Mouse (Mus musculus) lung, embryonic 15.5 days (tissue): ENCODE data around the gene Atp8a2. TPM values are rescaled to one million over a fixed set of nuclear protein-coding genes. Genes with fewer than 3 reads are reported as not detected.

Source experiments
- ATAC-seq: fragments of 200-750 bp; cut with Nextera tagmentation; 2 replicates; pipeline ENCODE4 v1.8.0; 2017; ENCODE audit warnings: moderate number of reproducible peaks, borderline replicate concordance; ENCODE audit not compliant: low FRiP score, low TSS enrichment; ENCODE audit errors: extremely low read depth
- H3K27ac ChIP-seq: fragments of 300-500 bp; sonication (generic); 2 replicates; pipeline ENCODE4 v1.5.1; 2015; ENCODE audit warnings: moderate library complexity, mild to moderate bottlenecking, inconsistent platforms
- H3K27me3 ChIP-seq: fragments of 300-500 bp; sonication (generic); 2 replicates; pipeline ENCODE4 v1.6.1; 2015; ENCODE audit warnings: inconsistent platforms
- H3K36me3 ChIP-seq: fragments of 300-500 bp; sonication (generic); 2 replicates; pipeline ENCODE4 v1.6.1; 2015; ENCODE audit warnings: inconsistent platforms
- H3K4me1 ChIP-seq: fragments of 300-500 bp; sonication (generic); 2 replicates; pipeline ENCODE4 v1.6.1; 2015; ENCODE audit warnings: inconsistent platforms
- H3K4me2 ChIP-seq: fragments of 300-500 bp; sonication (generic); 2 replicates; pipeline ENCODE4 v1.6.1; 2015; ENCODE audit warnings: inconsistent platforms, mild to moderate bottlenecking, moderate library complexity
- H3K4me3 ChIP-seq: fragments of 300-500 bp; sonication (generic); 2 replicates; pipeline ENCODE4 v1.5.1; 2015; ENCODE audit warnings: mild to moderate bottlenecking, inconsistent platforms
- H3K9ac ChIP-seq: fragments of 300-500 bp; sonication (generic); 2 replicates; pipeline ENCODE4 v1.6.1; 2015; ENCODE audit warnings: inconsistent platforms
- H3K9me3 ChIP-seq: fragments of 300-500 bp; sonication (generic); 2 replicates; pipeline ENCODE4 v1.6.1; 2016; ENCODE audit warnings: inconsistent platforms
- WGBS: fragments of 180-500 bp; shearing (Covaris S2); methylation state at CpG from one replicate; pipeline ENCODE4 v1.1.7; 2015; 5-methylcytosine and 5-hydroxymethylcytosine counted together
- polyA plus RNA-seq: library from polyadenylated mRNA; unstranded; fragments of >200 nt; fragmentation: Nextera tagmentation; extraction: Ambion mirVana; gene quantifications from 2 replicates; pipeline ENCODE4 v1.2.1, GENCODE M21; 2015

Gene Atp8a2
- polyA plus RNA-seq, 1 experiment from 2014 or later = 1.8 TPM

DNA sequence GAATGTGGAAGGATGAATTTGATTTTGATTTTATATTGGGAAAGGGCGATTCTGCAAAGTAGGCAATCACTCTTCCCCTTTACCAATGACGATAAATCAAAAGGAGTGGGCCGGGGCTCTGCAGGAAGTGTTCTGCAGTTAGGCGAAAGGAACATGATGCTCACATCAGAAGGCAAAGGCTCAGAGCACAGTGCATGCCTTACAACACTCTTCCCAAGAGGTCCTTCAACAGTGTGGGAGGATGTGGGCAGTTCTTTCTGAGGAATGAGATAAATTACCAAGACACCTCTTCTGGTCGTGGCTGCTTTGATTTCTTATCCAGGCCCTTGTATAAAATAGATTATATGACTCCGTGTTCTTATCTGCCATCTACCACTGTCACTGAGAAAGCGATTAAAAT is 306.9 kb downstream of the Atp8a2 start:
- H3K27ac ChIP-seq = no peak overlapping the region
- no peaks in the 10 kb centered on the region for H3K9me3 ChIP-seq
- H3K27me3 ChIP-seq = no peaks in the 10 kb centered on the region
- H3K36me3 ChIP-seq = no peaks in the 10 kb centered on the region
- no peak overlapping the region for H3K4me3 ChIP-seq
- 43% methylated on average over 7 of the region's 7 CpGs for WGBS
- no peak overlapping the region for H3K4me2 ChIP-seq
- H3K9ac ChIP-seq = no peak overlapping the region
- H3K4me1 ChIP-seq = peaks cover 17% of the 10 kb centered on the region
- no peak for ATAC-seq

GRCm38 (mm10) chr14:59888446-59888845 is 308.5 kb downstream of the Atp8a2 start:
- 94% methylated on average over 1 of the region's 1 CpGs for whole genome bisulfite sequencing
- Histone ChIP-seq H3K9ac (no peak overlapping the region), H3K4me2 (no peak overlapping the region), H3K4me3 (no peak overlapping the region), H3K4me1 (peaks cover 17% of the 10 kb centered on the region), H3K36me3 (no peaks in the 10 kb centered on the region), H3K27me3 (no peaks in the 10 kb centered on the region), H3K27ac (no peak overlapping the region), H3K9me3 (no peaks in the 10 kb centered on the region)
- ATAC-seq = no peak

GRCm38 (mm10) chr14:59888046-59888445 is 308.9 kb downstream of the Atp8a2 start:
- Histone ChIP-seq H3K36me3 (no peaks in the 10 kb centered on the region), H3K9ac (no peak overlapping the region), H3K9me3 (no peaks in the 10 kb centered on the region), H3K4me3 (no peak overlapping the region), H3K4me1 (peaks cover 17% of the 10 kb centered on the region), H3K4me2 (no peak overlapping the region), H3K27ac (peak overlapping the region; percentile 48), H3K27me3 (no peaks in the 10 kb centered on the region)
- ATAC-seq = no peak
- WGBS = 69% methylated on average over 6 of the region's 6 CpGs

DNA sequence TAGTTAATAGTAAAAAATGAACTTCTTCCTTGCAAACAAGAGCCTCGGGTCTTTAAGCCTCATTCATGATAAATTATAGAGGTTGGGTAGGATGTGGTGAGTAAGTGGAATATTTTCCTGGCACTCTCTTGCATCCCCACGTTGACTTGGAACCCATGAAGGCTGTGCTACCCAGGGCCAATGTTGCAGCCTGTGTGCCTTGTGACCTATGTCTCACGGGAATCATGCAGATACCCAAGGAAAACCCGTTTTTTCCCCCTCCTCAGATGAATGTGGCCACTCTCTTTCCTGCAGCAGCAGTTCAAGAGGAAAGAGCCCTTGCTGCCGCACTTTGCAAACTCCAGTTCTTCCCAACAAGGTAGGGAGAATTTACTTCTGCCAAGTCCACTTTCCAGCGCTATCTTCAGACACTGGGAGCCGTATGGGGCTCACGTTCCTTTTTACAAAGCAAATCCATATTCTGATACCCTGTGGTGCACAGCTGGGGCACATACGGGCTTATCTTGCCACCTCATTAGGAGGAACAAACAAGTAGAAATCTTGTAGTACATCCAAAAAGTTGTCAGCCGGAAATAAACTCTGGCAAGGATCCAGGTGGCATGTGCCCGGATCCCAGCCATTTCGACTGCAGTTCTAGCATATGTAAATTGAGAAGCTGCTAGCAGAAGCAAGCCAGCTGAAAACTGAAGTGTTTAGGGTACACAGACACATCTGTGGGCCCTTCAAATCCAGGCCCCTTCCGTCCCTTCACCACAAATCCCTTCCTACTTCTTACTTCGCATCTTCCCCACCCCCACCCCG is 309.7 kb downstream of the Atp8a2 start:
- Histone ChIP-seq H3K27ac (peak overlapping the region; percentile 49), H3K36me3 (no peaks in the 10 kb centered on the region), H3K27me3 (no peaks in the 10 kb centered on the region), H3K9me3 (no peaks in the 10 kb centered on the region), H3K4me1 (peaks cover 17% of the 10 kb centered on the region), H3K4me3 (no peak overlapping the region), H3K9ac (no peak overlapping the region), H3K4me2 (peak overlapping the region; percentile 24)
- WGBS = 10% methylated on average over 15 of the region's 15 CpGs
- peak; percentile 88 for ATAC-seq

DNA sequence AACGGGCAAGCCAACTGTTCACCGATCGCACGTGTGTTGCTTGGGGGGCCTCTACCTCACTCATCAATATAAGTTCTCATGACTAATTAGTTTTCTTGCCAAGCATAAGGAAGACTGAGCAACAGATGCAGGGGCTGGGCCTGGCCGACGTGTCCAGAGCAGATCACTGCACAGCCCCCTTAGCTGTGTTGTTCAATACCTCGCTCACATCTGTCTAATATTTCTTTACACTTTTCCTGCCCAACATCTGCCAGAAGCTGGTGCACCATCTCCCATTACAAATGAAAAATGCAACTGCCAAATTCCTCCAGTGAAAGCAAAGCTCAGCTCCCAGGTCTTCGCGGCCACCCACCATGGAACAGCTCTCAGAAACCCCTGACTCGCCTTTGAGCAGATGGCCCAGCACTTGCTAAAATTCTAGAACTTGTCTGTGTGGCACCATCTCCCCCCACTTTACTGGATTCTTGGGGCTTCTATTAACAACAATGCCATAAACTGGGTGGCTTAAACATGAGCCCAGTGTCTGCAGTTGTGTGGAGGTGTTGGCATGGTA is 313.4 kb downstream of the Atp8a2 start:
- WGBS = 83% methylated on average over 10 of the region's 10 CpGs
- peaks cover 25% of the 10 kb centered on the region for H3K4me1 ChIP-seq
- H3K4me3 ChIP-seq = no peak overlapping the region
- H3K4me2 ChIP-seq = no peak overlapping the region
- no peak for ATAC-seq
- no peaks in the 10 kb centered on the region for H3K36me3 ChIP-seq
- H3K27me3 ChIP-seq = no peaks in the 10 kb centered on the region
- H3K9me3 ChIP-seq = no peaks in the 10 kb centered on the region
- H3K9ac ChIP-seq = no peak overlapping the region
- H3K27ac ChIP-seq = no peak overlapping the region

DNA sequence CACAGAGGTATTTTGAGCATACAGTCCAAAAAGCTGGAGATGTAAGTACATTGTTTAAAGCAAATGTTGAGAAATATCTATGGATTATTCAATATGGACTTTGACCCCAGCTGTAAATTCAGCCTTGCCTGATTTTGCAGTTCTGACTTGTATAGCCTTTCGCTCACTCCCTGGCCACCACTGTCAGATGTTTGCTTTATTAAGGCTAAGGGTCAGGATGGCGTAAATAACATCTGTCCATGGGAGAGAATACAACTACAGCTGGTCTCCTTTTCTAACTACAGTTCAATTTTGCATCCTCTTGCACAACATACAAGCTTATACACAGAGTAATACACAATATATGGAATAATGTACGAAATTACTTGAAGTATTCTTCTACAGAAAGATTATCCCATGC is 316.1 kb downstream of the Atp8a2 start:
- WGBS = 53% methylated on average over 3 of the region's 3 CpGs
- no peak overlapping the region for H3K4me3 ChIP-seq
- H3K4me1 ChIP-seq = 0 out of 2 replicates have a peak, but pooled peaks cover 11% of the 10 kb centered on the region
- H3K9ac ChIP-seq = no peak overlapping the region
- peak; percentile 72; the same call in 1 of the 2 replicates for ATAC-seq
- no peak overlapping the region for H3K4me2 ChIP-seq
- H3K27me3 ChIP-seq = no peaks in the 10 kb centered on the region
- H3K9me3 ChIP-seq = no peaks in the 10 kb centered on the region
- no peaks in the 10 kb centered on the region for H3K36me3 ChIP-seq
- no peak overlapping the region for H3K27ac ChIP-seq

DNA sequence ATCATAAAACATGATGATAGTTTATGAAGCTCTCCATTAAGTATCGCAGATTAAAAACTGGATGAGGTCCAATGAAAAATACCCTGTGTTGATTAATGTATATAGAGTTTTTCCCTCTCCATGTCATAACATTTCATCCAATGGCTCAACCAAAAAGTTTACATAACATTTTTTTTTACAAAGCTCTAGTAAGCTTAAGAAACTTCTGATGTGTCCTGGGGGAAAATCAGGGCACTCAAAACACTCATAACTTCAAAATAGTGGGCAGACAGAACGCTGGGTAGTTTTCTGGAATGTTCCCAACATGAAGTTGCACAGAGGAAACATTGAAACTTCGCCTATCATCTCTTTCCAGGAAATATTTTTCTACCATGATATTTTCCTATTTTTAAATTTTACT is 318.7 kb downstream of the Atp8a2 start:
- Histone ChIP-seq H3K9ac (no peak overlapping the region), H3K4me1 (0 out of 2 replicates have a peak, but pooled peaks cover 11% of the 10 kb centered on the region), H3K9me3 (no peaks in the 10 kb centered on the region), H3K4me3 (no peak overlapping the region), H3K4me2 (no peak overlapping the region), H3K27ac (no peak overlapping the region), H3K27me3 (no peaks in the 10 kb centered on the region), H3K36me3 (no peaks in the 10 kb centered on the region)
- 44% methylated on average over 3 of the region's 3 CpGs for WGBS
- peak; percentile 37; the same call in 1 of the 2 replicates for ATAC-seq

- Histone ChIP-seq H3K36me3 (no peaks in the 10 kb centered on the region), H3K4me2 (no peak overlapping the region), H3K9me3 (no peaks in the 10 kb centered on the region), H3K9ac (no peak overlapping the region), H3K4me3 (no peak overlapping the region), H3K27ac (no peak overlapping the region), H3K27me3 (no peaks in the 10 kb centered on the region), H3K4me1 (0 out of 2 replicates have a peak, but pooled peaks cover 11% of the 10 kb centered on the region)
- WGBS = 81% methylated on average over 2 of the region's 2 CpGs
- no peak for ATAC-seq
Observed at GRCm38 (mm10) chr14:59876525-59876924, 320.5 kb downstream of the Atp8a2 start.

GRCm38 (mm10) chr14:59868369-59868768 is 328.6 kb downstream of the Atp8a2 start:
- Histone ChIP-seq H3K27ac (no peak overlapping the region), H3K9ac (no peak overlapping the region), H3K36me3 (no peaks in the 10 kb centered on the region), H3K4me3 (no peak overlapping the region), H3K9me3 (no peaks in the 10 kb centered on the region), H3K4me2 (no peak overlapping the region), H3K27me3 (0 out of 2 replicates have a peak, but pooled peaks cover 5% of the 10 kb centered on the region), H3K4me1 (0 out of 2 replicates have a peak, but pooled peaks cover 6% of the 10 kb centered on the region)
- 66% methylated on average over 7 of the region's 7 CpGs for WGBS
- no peak for ATAC-seq

- no peak overlapping the region for H3K4me2 ChIP-seq
- 0 out of 2 replicates have a peak, but pooled peaks cover 6% of the 10 kb centered on the region for H3K4me1 ChIP-seq
- H3K9ac ChIP-seq = no peak overlapping the region
- WGBS = 54% methylated on average over 7 of the region's 7 CpGs
- ATAC-seq = no peak
- 0 out of 2 replicates have a peak, but pooled peaks cover 5% of the 10 kb centered on the region for H3K27me3 ChIP-seq
- H3K4me3 ChIP-seq = no peak overlapping the region
- H3K36me3 ChIP-seq = no peaks in the 10 kb centered on the region
- H3K27ac ChIP-seq = no peak overlapping the region
- H3K9me3 ChIP-seq = no peaks in the 10 kb centered on the region
Observed at GRCm38 (mm10) chr14:59867749-59868148, 329.2 kb downstream of the Atp8a2 start.

DNA sequence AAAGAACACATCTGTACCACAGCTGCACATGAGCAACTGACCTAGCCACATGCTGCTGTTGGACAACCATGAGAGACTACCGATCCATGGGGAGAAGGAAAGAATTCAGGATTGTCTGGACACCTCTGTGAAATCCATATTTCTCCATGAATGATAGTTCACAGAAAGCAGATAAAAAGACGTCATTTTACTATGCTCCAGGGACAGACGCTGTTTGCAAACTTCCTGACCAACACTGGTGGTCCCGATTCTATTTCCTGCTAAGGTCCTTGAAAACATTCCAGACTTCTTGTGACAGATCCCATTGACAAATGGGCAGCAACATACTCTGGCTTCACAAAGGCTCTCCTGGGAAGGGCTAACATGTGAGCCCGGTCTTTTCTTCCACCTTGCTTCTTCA is 331.0 kb downstream of the Atp8a2 start:
- ATAC-seq = no peak
- Histone ChIP-seq H3K9me3 (no peaks in the 10 kb centered on the region), H3K4me2 (no peak overlapping the region), H3K36me3 (no peaks in the 10 kb centered on the region), H3K4me1 (0 out of 2 replicates have a peak, but pooled peaks cover 6% of the 10 kb centered on the region), H3K9ac (no peak overlapping the region), H3K4me3 (no peak overlapping the region), H3K27ac (no peak overlapping the region), H3K27me3 (0 out of 2 replicates have a peak, but pooled peaks cover 5% of the 10 kb centered on the region)
- 26% methylated on average over 5 of the region's 5 CpGs for WGBS

DNA sequence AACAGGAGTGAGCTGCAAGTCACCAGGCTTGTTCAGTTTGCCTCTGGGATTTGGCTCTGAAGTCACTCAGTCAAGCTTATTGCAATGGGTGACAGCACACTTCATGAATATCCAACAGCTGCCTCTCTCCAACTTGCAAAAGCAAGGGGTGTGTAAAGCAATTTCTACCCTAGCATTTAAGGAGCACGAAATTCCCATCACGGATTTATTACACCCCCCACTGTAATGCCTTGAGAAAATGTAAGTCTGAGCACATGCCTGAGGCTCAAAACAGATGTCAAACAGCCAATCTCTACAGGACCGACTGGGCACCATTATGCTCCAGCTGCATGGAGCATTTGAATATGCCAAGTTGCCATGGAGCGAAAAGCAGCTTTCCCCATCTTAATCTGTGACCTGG is 334.6 kb downstream of the Atp8a2 start:
- no peak overlapping the region for H3K9ac ChIP-seq
- no peaks in the 10 kb centered on the region for H3K9me3 ChIP-seq
- 71% methylated on average over 4 of the region's 4 CpGs for WGBS
- H3K27ac ChIP-seq = no peak overlapping the region
- H3K4me2 ChIP-seq = no peak overlapping the region
- H3K4me1 ChIP-seq = 0 out of 2 replicates have a peak, but pooled peaks cover 10% of the 10 kb centered on the region
- H3K4me3 ChIP-seq = no peak overlapping the region
- no peaks in the 10 kb centered on the region for H3K36me3 ChIP-seq
- ATAC-seq = no peak
- H3K27me3 ChIP-seq = no peaks in the 10 kb centered on the region
